Mouse (Mus musculus): ENCODE measurements around the gene Ttll5. TPM values are rescaled to one million over a fixed set of nuclear protein-coding genes. Genes with fewer than 3 reads are reported as not detected.

The Ttll5 gene
- total and polyA plus RNA-seq, 3 experiments = 12.5 to 27.4 (median 26.1) TPM

- DNase-seq = no peak
Observed at GRCm38 (mm10) chr12:86102686-86103085, 278.2 kb downstream of the Ttll5 start.

GRCm38 (mm10) chr12:86103391-86103790 is 278.9 kb downstream of the Ttll5 start:
- no peak for DNase-seq

GRCm38 (mm10) chr12:86103852-86104251 is 279.4 kb downstream of the Ttll5 start:
- no peak for DNase-seq

GRCm38 (mm10) chr12:86104297-86104696 is 279.8 kb downstream of the Ttll5 start:
- no peak for DNase-seq

- no peak for DNase-seq
Observed at GRCm38 (mm10) chr12:86105546-86105945, 281.1 kb downstream of the Ttll5 start.

GRCm38 (mm10) chr12:86106086-86106485 is 281.6 kb downstream of the Ttll5 start:
- DNase-seq = no peak

GRCm38 (mm10) chr12:86107645-86108044 is 283.2 kb downstream of the Ttll5 start:
- no peak for DNase-seq

- no peak for DNase-seq
Observed at GRCm38 (mm10) chr12:86109531-86109930, 285.1 kb downstream of the Ttll5 start.

- no peak for DNase-seq
Observed at GRCm38 (mm10) chr12:86110637-86111036, 286.2 kb downstream of the Ttll5 start.

Other genes with a start within 250 kb of the Ttll5 start
- 10 to 100 TPM; 17.6 to 22.1 TPM for gene Jdp2, start 225.6 kb upstream of the Ttll5 start, total RNA-seq (2021)
- gene Jdp2, start 225.6 kb upstream of the Ttll5 start, polyA plus RNA-seq (2012; rRNA removed) = 16.3 and 16.9 TPM in 2 replicates
- under 1 TPM; 0.41 to 0.81 TPM for gene Batf, start 138.0 kb upstream of the Ttll5 start, total RNA-seq (2021)
- 0.44 and 1.9 TPM in 2 replicates for gene Batf, start 138.0 kb upstream of the Ttll5 start, polyA plus RNA-seq (2012; rRNA removed)
- gene Flvcr2, start 78.1 kb upstream of the Ttll5 start, total RNA-seq (2021) = 1 to 10 TPM; 3.7 to 5.2 TPM
- gene Flvcr2, start 78.1 kb upstream of the Ttll5 start, polyA plus RNA-seq (2012; rRNA removed) = 2.3 and 2.4 TPM in 2 replicates
- 10 to 100 TPM; 34.9 to 38.2 TPM for gene Erg28, start 109 bp upstream of the Ttll5 start, total RNA-seq (2021)
- gene Erg28, start 109 bp upstream of the Ttll5 start, polyA plus RNA-seq (2012; rRNA removed) = 18.6 and 21.2 TPM in 2 replicates